Mouse (Mus musculus) CH12.LX (cell line): Measurements from ENCODE around the gene Rgl1. TPM values are rescaled to one million over a fixed set of nuclear protein-coding genes. Genes with fewer than 3 reads are reported as not detected.

Experiments
- DNase-seq: peaks from one replicate; pipeline ENCODE4 v3.0.0-alpha.2; 2013; ENCODE audit errors: extremely low read depth
- H3K27ac ChIP-seq: 2 replicates; pipeline ENCODE4 v1.5.1; 2012; ENCODE audit warnings: low read depth, mild to moderate bottlenecking, control low read depth, moderate library complexity; ENCODE audit not compliant: insufficient read depth
- H3K27me3 ChIP-seq: replicated peaks from 2 replicates; pipeline ENCODE3; 2012; ENCODE audit warnings: inconsistent platforms
- H3K36me3 ChIP-seq, 2 experiments: replicated peaks in 1 of 2; 2 replicates each; pipeline versions ENCODE3 to v1.6.1; 2012; ENCODE audit warnings: inconsistent platforms in 1 of 2, low read length in 1 of 2, mild to moderate bottlenecking in 1 of 2, mixed read lengths in 1 of 2, moderate library complexity in 1 of 2; ENCODE audit not compliant: control insufficient read depth in 1 of 2, insufficient read depth in 1 of 2
- H3K4me1 ChIP-seq, 2 experiments: 2 replicates each; pipeline ENCODE4 v1.6.1; 2012; ENCODE audit warnings: inconsistent platforms in 1 of 2, moderate library complexity in 1 of 2; ENCODE audit not compliant: insufficient read depth in 2 of 2, control insufficient read depth in 1 of 2
- H3K4me2 ChIP-seq: 2 replicates; pipeline ENCODE4 v1.6.1; 2012; ENCODE audit warnings: low read depth, mild to moderate bottlenecking, control low read depth; ENCODE audit not compliant: poor library complexity, insufficient read depth, severe bottlenecking
- H3K4me3 ChIP-seq, 3 experiments: fragments of 150-350 bp in 1 of 3; sonication (generic) in 1 of 3; replicated peaks in 1 of 3; 2 replicates each; pipeline versions ENCODE3 to v1.5.1; 2011 to 2012; ENCODE audit warnings: low read depth in 2 of 3, low read length in 2 of 3, mild to moderate bottlenecking in 2 of 3, moderate library complexity in 2 of 3, control low read depth in 1 of 3, improper control_type of control experiment in 1 of 3, inconsistent platforms in 1 of 3, mixed read lengths in 1 of 3; ENCODE audit not compliant: poor library complexity in 1 of 3
- H3K79me2 ChIP-seq: replicated peaks from 2 replicates; pipeline ENCODE4 v1.6.1; 2012; ENCODE audit warnings: mild to moderate bottlenecking, moderate library complexity; ENCODE audit not compliant: control insufficient read depth, poor library complexity, insufficient read depth, severe bottlenecking; ENCODE audit errors: extremely low read depth
- H3K9ac ChIP-seq: 2 replicates; pipeline ENCODE4 v1.6.1; 2012; ENCODE audit warnings: low read depth, mild to moderate bottlenecking, control low read depth, moderate library complexity; ENCODE audit not compliant: insufficient read depth
- H3K9me3 ChIP-seq: replicated peaks from 2 replicates; pipeline ENCODE3; 2012; ENCODE audit warnings: low read length, inconsistent platforms, mixed read lengths
- CHD1 ChIP-seq: IDR thresholded peaks from 2 replicates; pipeline ENCODE4 v1.6.1; 2012; ENCODE audit warnings: low read depth, low read length, improper control_type of control experiment, inconsistent platforms
- E2F4 ChIP-seq: IDR thresholded peaks from 2 replicates; pipeline ENCODE4 v1.6.1; 2011; ENCODE audit warnings: low read depth, low read length, improper control_type of control experiment; ENCODE audit not compliant: insufficient replicate concordance
- ELF1 ChIP-seq: IDR thresholded peaks from 2 replicates; pipeline ENCODE4 v1.6.1; 2014; ENCODE audit warnings: low read depth, mild to moderate bottlenecking, inconsistent platforms, low read length, improper control_type of control experiment
- ETS1 ChIP-seq: conservative IDR thresholded peaks from 2 replicates; pipeline ENCODE4 v1.6.1; 2012; ENCODE audit warnings: low read depth, mild to moderate bottlenecking, inconsistent platforms, low read length, improper control_type of control experiment, moderate library complexity
- HCFC1 ChIP-seq: IDR thresholded peaks from 2 replicates; pipeline ENCODE4 v1.6.1; 2012; ENCODE audit warnings: low read depth, mild to moderate bottlenecking, inconsistent platforms, low read length, improper control_type of control experiment
- IRF4 ChIP-seq: IDR thresholded peaks from 2 replicates; pipeline ENCODE4 v1.6.1; 2014; ENCODE audit warnings: low read depth, mild to moderate bottlenecking, inconsistent platforms, low read length, improper control_type of control experiment
- KAT2A ChIP-seq: IDR thresholded peaks from 2 replicates; pipeline ENCODE4 v1.6.1; 2012; ENCODE audit warnings: low read length, improper control_type of control experiment, inconsistent platforms; ENCODE audit not compliant: insufficient replicate concordance
- MAFK ChIP-seq: IDR thresholded peaks from 2 replicates; pipeline ENCODE4 v1.6.1; 2011; ENCODE audit warnings: low read length, improper control_type of control experiment; ENCODE audit not compliant: insufficient replicate concordance
- MAZ ChIP-seq: IDR thresholded peaks from 2 replicates; pipeline ENCODE4 v1.6.1; 2012; ENCODE audit warnings: low read depth, mild to moderate bottlenecking, inconsistent platforms, low read length, improper control_type of control experiment, moderate library complexity
- MXI1 ChIP-seq: IDR thresholded peaks from 2 replicates; pipeline ENCODE4 v1.6.1; 2011; ENCODE audit warnings: mild to moderate bottlenecking, low read depth, low read length, improper control_type of control experiment
- MYC ChIP-seq: IDR thresholded peaks from 2 replicates; pipeline ENCODE4 v1.6.1; 2011; ENCODE audit warnings: low read depth, mild to moderate bottlenecking, improper control_type of control experiment, low read length
- NELFE ChIP-seq: IDR thresholded peaks from 2 replicates; pipeline ENCODE4 v1.6.1; 2011; ENCODE audit warnings: low read depth, low read length, improper control_type of control experiment
- POLR2AphosphoS2 ChIP-seq: IDR thresholded peaks from 2 replicates; pipeline ENCODE4 v1.6.1; 2011; ENCODE audit warnings: low read depth, low read length, improper control_type of control experiment
- RCOR1 ChIP-seq: conservative IDR thresholded peaks from 2 replicates; pipeline ENCODE4 v1.6.1; 2012; ENCODE audit warnings: low read depth, mild to moderate bottlenecking, inconsistent platforms, low read length, improper control_type of control experiment
- SMC3 ChIP-seq: IDR thresholded peaks from 2 replicates; pipeline ENCODE4 v1.6.1; 2011; ENCODE audit warnings: low read depth, low read length, improper control_type of control experiment
- TBP ChIP-seq: conservative IDR thresholded peaks from 2 replicates; pipeline ENCODE4 v1.6.1; 2011; ENCODE audit warnings: low read depth, low read length, improper control_type of control experiment
- TCF12 ChIP-seq: IDR thresholded peaks from 2 replicates; pipeline ENCODE4 v1.6.1; 2014; ENCODE audit warnings: low read depth, mild to moderate bottlenecking, inconsistent platforms, low read length, improper control_type of control experiment
- USF1 ChIP-seq: IDR thresholded peaks from 2 replicates; pipeline ENCODE4 v1.6.1; 2014; ENCODE audit warnings: low read depth, mild to moderate bottlenecking, inconsistent platforms, low read length, improper control_type of control experiment
- ZMIZ1 ChIP-seq: IDR thresholded peaks from 2 replicates; pipeline ENCODE4 v1.6.1; 2012; ENCODE audit warnings: low read depth, mild to moderate bottlenecking, inconsistent platforms, low read length, improper control_type of control experiment
- ZNF384 ChIP-seq: IDR thresholded peaks from 2 replicates; pipeline ENCODE4 v1.6.1; 2012; ENCODE audit warnings: low read depth, low read length, improper control_type of control experiment, inconsistent platforms
- dilution Hi-C: fragments of 300-500 bp; cut with MboI; formaldehyde crosslinking; loops from 2 replicates; pipeline ENCODE4 v1.14.3; 2020; ENCODE audit warnings: low sequenced_read_pairs; ENCODE audit not compliant: extremely low pct_unique_long_range_greater_than_20kb, extremely low pct_ligation_motif_present
- in situ Hi-C: fragments of 300-500 bp; cut with MboI; formaldehyde crosslinking; loops from 3 replicates; pipeline ENCODE4 v1.14.3; 2019; ENCODE audit warnings: low sequenced_read_pairs, low pct_ligation_motif_present, low pct_unique_long_range_greater_than_20kb, mixed read lengths
- polyA plus RNA-seq: library from polyadenylated mRNA; unstranded; fragments of >175 nt; gene quantifications from 2 replicates; pipeline ENCODE4 v1.2.1, GENCODE M21; 2012; ENCODE audit warnings: low read depth; ENCODE audit not compliant: insufficient read length
- total RNA-seq, 2 experiments: library from RNA; depleted of rRNA; stranded (reverse); fragments of 300-350 nt in 1 of 2; fragments of >200 nt in 1 of 2; gene quantifications; 2 replicates each; pipeline ENCODE4 v1.2.3; 2012 to 2014

Gene Rgl1
- total and polyA plus RNA-seq, 3 experiments = 0.25 to 1.7 (median 0.74) TPM

DNA sequence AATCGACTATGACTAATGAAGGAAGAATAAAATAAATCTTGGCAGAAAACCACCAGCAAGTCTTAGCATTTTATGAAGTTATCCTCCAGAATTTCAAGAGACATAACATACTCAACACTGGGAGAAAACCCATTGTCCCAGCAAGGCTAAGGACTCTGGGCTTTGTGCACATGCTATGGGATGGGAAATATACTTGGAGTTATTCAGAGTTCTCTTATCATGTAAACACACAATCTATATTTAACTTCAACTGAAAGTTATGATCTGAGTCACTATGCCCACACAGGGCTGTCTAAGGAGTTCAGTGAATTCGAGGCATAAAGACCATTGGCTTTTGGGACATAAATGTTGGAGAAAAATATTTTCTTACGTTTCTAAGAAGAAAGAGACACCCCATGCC, 215.2 kb downstream of the Rgl1 start:
- TF ChIP-seq MYC (no peak), MAZ (no peak), MAFK (no peak), TCF12 (no peak), ELF1 (no peak), ETS1 (no peak), CHD1 (no peak)
- H3K27ac ChIP-seq = no peak overlapping the region
- DNase-seq = no peak
- no peaks in the 10 kb centered on the region for H3K27me3 ChIP-seq
- no peaks in the 10 kb centered on the region for H3K79me2 ChIP-seq
- H3K4me3 ChIP-seq = no peak overlapping the region
- no peak overlapping the region for H3K9ac ChIP-seq
- H3K4me2 ChIP-seq = no peak overlapping the region
- dilution Hi-C loops = no loop called here
- H3K9me3 ChIP-seq = no peaks in the 10 kb centered on the region
- H3K4me1 ChIP-seq = peaks cover 0 to 8% of the 10 kb centered on the region in 2 experiments; a peak in 1 of 4 replicates
- in situ Hi-C loops = no loop called here
- no peaks in the 10 kb centered on the region for H3K36me3 ChIP-seq

DNA sequence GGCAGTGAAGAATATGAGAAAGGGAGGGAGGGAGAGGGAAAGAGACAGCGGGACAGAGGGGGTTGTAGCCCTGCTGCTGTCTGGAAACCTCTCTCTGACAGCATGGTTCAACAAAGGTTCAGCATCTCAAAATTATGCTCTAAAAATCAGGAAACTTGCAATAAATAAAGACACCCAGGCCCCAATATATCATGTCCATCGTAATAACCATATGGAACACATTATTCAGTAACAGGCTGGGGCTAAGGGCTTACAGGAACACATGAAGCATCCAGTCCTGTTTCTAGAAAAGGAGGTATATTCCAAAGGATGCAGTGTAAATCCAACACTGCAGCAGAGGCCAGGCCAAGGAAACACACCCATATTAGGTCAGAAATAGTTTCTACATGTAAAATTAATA, 215.6 kb downstream of the Rgl1 start:
- dilution Hi-C loops = no loop called here
- TF ChIP-seq IRF4 = no peak
- TF ChIP-seq E2F4 = no peak
- no peak for TF ChIP-seq POLR2AphosphoS2
- TF ChIP-seq MXI1 = no peak
- TF ChIP-seq SMC3 = no peak
- no peak for TF ChIP-seq MAFK
- TF ChIP-seq HCFC1 = no peak
- TF ChIP-seq USF1 = no peak
- TF ChIP-seq ELF1 = no peak
- no peak for TF ChIP-seq KAT2A
- no peak for TF ChIP-seq ZMIZ1
- no peak for TF ChIP-seq ZNF384
- no peak for TF ChIP-seq RCOR1
- no peak for TF ChIP-seq NELFE
- no peak for TF ChIP-seq TBP
- in situ Hi-C loops = no loop called here

More for the DNA sequence above, 215.6 kb downstream of the Rgl1 start:
- no peak for DNase-seq
- H3K79me2 ChIP-seq = no peaks in the 10 kb centered on the region
- no peaks in the 10 kb centered on the region for H3K36me3 ChIP-seq
- H3K9me3 ChIP-seq = no peaks in the 10 kb centered on the region
- no peak overlapping the region for H3K4me3 ChIP-seq
- no peak overlapping the region for H3K4me2 ChIP-seq
- no peaks in the 10 kb centered on the region for H3K27me3 ChIP-seq
- H3K4me1 ChIP-seq = peaks cover 0 to 8% of the 10 kb centered on the region in 2 experiments; a peak in 1 of 4 replicates
- H3K27ac ChIP-seq = no peak overlapping the region
- no peak overlapping the region for H3K9ac ChIP-seq
